Mouse (Mus musculus) cerebellum, adult 2 months (tissue): ENCODE data around the gene Exoc3l2. TPM values are rescaled to one million over a fixed set of nuclear protein-coding genes. Genes with fewer than 3 reads are reported as not detected.
A peak's percentile ranks its signal among the peaks of the same experiment; 100 is the strongest.

Experiments
- DNase-seq, 2 experiments: peaks; one replicate each; pipeline ENCODE4 v3.0.0; 2021
- H3K27ac ChIP-seq: fragments of 200-500 bp; 2 replicates; pipeline ENCODE4 v1.5.1; 2012; ENCODE audit warnings: low read length, control low read depth, inconsistent platforms; ENCODE audit not compliant: insufficient read depth
- H3K27me3 ChIP-seq: fragments of 200-500 bp; 2 replicates; pipeline ENCODE4 v1.6.1; 2012; ENCODE audit warnings: inconsistent platforms, mild to moderate bottlenecking, low read length, moderate library complexity; ENCODE audit not compliant: control insufficient read depth, insufficient read depth
- H3K4me1 ChIP-seq: fragments of 200-500 bp; 2 replicates; pipeline ENCODE4 v1.6.1; 2011; ENCODE audit warnings: low read length; ENCODE audit not compliant: control insufficient read depth, insufficient read depth
- H3K4me3 ChIP-seq: fragments of 200-500 bp; replicated peaks from 2 replicates; pipeline ENCODE3; 2011; ENCODE audit warnings: mild to moderate bottlenecking, low read depth, low read length, control low read depth; ENCODE audit not compliant: insufficient read depth
- CTCF ChIP-seq: fragments of 200-500 bp; IDR thresholded peaks from 2 replicates; pipeline ENCODE4 v1.5.1; 2011; ENCODE audit warnings: low read depth, mild to moderate bottlenecking, control low read depth, low read length, moderate library complexity, borderline replicate concordance; ENCODE audit not compliant: insufficient read depth
- POLR2A ChIP-seq: fragments of 200-500 bp; IDR thresholded peaks from 2 replicates; pipeline ENCODE4 v1.6.1; 2011; ENCODE audit warnings: low read length, control low read depth, borderline replicate concordance; ENCODE audit not compliant: insufficient read depth
- WGBS: fragments of 180-500 bp; shearing (Covaris S2); methylation state at CpG from one replicate; pipeline ENCODE4 v1.1.7; 2018; 5-methylcytosine and 5-hydroxymethylcytosine counted together
- polyA plus RNA-seq: library from polyadenylated mRNA; depleted of rRNA; stranded (reverse); fragments of >200 nt; gene quantifications from 2 replicates; pipeline ENCODE4 v1.2.3, GENCODE M21; 2012

The Exoc3l2 gene
- polyA plus RNA-seq, 1 experiment, result 0.21 TPM

DNA sequence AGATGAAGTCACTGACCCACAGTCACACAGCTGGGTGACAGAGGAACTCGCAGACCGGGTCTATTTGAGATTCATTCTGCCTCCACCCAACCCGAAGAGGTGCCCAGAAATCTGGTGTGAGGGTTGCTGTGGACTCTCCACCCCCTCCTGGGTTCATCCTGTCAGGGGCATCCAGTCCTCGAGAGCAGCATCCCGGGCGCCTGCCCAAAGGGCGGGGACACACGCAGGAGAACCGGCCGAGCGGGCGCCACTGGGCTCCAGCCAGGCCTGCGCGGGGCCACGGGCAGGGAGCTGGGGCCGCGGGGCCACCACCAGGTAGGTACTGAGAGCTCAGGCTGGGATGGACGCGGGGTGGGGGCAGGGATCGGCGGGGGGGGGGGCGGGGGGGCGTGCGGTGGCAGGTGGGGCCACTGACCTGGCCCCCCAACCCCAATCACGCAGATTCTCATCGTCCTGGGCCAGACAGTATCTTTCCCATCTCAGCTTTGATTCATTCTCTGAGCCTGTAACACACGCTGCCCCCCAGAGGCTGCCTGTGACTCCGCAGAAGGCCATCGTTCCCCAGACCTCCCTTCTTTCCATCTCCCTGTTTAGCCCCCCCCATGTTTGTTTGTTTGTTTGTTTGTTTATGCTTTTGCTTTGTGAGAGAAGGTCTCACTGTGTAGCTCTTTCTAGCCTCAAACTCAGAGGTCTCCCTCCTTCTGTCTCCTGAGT, 54.7 kb downstream of the Exoc3l2 start, which contains the start of gene Nkpd1:
TSS of gene Nkpd1 (plus strand) at position 187 of the 714 bp plus-strand sequence.
- TF ChIP-seq CTCF (peak; percentile 63), POLR2A (no peak)
- under 1% methylated on average over 23 of the region's 29 CpGs for WGBS
- H3K27ac ChIP-seq, result no peak within 1 kb of the TSS
- H3K27me3 ChIP-seq, result no peaks in the 10 kb centered on the region
- H3K4me3 ChIP-seq, result peak within 1 kb of the TSS; percentile 33
- peak; percentile 60 to 62 for DNase-seq
- peaks cover 6% of the 10 kb centered on the region for H3K4me1 ChIP-seq

DNA sequence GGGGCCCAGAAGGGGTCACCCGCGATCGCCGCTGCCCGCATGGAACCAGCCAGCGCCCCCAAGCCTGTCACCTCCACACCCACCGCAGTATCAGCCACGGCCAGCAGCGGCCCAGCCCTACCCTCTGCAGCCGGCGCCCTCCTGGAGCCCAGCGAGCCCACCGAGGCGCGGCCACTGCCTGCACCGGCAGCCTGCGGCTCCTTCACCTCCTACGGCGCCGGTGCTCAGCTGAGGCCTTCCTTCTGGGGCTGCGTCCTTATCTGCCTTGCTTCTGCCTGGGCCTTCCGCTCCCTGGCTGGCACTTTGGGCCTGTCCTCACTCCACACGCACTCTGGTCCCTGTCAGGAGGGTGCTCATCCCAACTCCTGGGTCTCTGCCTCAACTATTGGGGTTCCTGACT, 56.9 kb downstream of the Exoc3l2 start:
- H3K27me3 ChIP-seq, result peaks cover 3% of the 10 kb centered on the region; the same call in 1 of the 2 replicates
- no peak for TF ChIP-seq POLR2A
- WGBS, result 16% methylated on average over 23 of the region's 23 CpGs

DNA sequence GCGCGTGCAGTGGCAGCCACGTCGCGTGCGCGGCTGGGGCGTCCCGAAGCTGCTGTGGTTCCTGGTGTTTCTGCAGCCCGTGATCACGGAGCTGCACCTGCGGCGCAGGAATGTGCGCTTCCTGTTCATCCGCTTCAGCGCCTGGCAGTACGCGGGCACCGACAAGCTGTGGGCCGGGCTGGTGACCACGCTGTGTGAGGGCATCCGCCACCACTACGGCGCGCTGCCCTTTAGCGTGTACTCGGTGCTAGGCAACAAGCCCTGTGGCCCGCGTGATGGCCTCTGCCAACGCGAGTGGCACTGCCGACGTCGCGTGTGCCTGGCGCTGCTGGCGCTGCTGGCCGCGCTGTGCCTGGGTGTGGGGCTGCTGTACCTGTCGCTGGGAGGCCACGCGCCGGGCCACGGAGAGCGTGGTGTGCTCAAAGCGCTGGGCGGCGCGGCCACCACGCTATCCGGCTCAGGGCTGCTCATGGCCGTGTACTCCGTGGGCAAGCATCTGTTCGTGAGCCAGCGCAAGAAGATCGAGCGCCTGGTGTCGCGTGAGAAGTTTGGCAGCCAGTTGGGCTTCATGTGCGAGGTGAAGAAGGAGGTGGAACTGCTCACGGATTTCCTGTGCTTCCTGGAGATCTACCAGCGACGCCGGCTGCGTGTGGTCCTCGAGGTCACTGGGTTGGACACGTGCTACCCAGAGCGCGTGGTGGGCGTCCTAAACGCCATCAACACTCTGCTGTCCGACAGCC, 60.1 kb downstream of the Exoc3l2 start:
- WGBS, result 3% methylated on average over 72 of the region's 72 CpGs
- Histone ChIP-seq H3K27me3 (peaks cover 3% of the 10 kb centered on the region; the same call in 1 of the 2 replicates), H3K27ac (no peak overlapping the region), H3K4me3 (no peak overlapping the region), H3K4me1 (peaks cover 15% of the 10 kb centered on the region)
- DNase-seq, result no peak
- TF ChIP-seq POLR2A (no peak), CTCF (no peak)

More for the DNA sequence above, 56.9 kb downstream of the Exoc3l2 start:
- DNase-seq, result no peak
- peaks cover 21% of the 10 kb centered on the region for H3K4me1 ChIP-seq
- H3K27ac ChIP-seq, result no peak overlapping the region
- H3K4me3 ChIP-seq, result no peak overlapping the region

DNA sequence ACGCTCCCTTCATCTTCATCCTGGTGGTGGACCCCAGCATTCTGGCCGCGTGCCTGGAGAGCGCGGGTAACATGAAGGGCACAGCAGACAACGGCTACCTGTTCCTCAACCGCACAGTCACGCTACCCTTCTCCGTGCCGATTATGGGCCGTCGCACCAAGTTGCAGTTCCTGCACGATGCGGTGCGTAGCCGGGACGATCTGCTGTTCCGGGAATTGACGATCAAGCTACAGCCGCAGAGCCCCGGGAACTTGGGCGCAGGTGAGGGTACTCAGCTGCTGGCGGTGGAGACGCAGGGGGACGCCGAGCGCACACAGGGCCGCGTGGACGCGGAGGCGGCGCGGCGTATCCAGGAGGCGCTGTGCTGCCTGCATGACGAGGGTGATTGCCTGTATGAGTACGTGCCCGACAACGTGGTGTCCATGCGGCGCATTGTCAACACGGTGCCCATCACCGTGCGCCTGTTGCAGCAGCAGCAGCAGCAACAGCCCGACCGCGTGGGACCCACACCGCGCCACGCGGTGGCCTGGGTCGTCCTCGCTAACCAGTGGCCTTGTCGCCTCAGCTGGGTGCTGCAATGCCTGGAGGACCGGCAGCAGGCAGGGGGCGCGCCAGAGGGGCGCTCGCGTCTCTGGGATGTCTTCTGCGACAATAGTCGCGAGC, 60.8 kb downstream of the Exoc3l2 start:
- DNase-seq, result peak in 1 of 2 experiments; percentile 44
- Histone ChIP-seq H3K4me1 (peaks cover 15% of the 10 kb centered on the region), H3K4me3 (no peak overlapping the region), H3K27ac (no peak overlapping the region), H3K27me3 (peaks cover 3% of the 10 kb centered on the region; the same call in 1 of the 2 replicates)
- TF ChIP-seq CTCF (peak; percentile 16; the same call in 1 of the 2 replicates), POLR2A (no peak)
- WGBS, result under 1% methylated on average over 64 of the region's 64 CpGs

DNA sequence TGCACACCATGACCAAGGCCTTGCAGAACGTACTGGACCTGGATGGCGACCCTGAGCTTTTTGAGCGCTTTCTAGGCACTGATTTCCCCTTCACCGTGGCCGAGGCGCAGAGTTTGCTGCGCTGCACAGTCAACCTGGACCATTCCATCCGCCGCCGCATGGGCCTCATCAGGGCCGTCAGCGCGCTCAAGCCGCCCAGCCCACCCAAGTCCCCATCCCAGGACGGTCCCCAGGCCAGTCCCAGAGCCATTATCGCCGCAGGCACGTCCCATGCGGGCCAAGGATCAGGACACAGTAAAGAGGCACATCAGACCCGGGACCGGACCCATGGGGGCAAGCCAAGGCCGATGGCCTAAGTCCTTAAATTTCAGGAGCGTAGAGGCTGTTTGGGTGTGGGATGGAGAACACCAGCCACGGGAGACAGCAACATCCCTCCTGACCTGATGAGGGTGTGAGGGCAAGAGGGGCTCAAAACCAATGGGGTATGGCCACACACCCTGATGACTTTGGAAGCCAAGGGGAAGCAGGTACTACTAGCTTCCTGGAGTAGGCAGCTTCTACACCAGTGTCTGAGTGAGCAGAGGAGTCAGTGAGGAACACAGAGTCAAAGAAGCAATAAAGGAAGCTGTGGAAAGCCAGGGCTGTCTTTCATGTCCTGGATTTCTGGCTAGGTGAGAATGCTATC, 61.4 kb downstream of the Exoc3l2 start:
- TF ChIP-seq POLR2A, result no peak
- TF ChIP-seq CTCF, result no peak
- Histone ChIP-seq H3K27ac (no peak overlapping the region), H3K4me3 (no peak overlapping the region), H3K27me3 (peaks cover 3% of the 10 kb centered on the region; the same call in 1 of the 2 replicates), H3K4me1 (peaks cover 15% of the 10 kb centered on the region)
- DNase-seq, result no peak
- WGBS, result 15% methylated on average over 24 of the region's 24 CpGs

DNA sequence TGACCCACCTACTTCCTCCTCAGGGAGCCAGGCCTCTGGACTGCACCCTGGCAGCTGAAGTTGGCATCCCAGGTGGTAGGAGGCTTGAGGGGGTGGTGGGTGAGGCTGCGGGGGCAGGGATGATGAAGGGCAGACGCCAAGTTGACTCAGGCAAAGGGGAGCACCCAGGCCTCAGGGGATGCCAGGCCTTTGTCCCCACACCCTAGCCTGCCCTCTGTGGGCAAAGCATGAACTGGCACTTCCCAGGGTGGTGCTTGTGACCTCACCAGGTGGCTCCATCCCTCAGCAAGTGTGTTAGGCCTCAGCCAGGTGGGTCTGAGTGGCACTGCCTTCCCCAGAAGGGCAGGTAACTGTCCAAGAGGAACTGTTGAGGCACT, 62.0 kb downstream of the Exoc3l2 start:
- H3K27me3 ChIP-seq, result peaks cover 3% of the 10 kb centered on the region; the same call in 1 of the 2 replicates

DNA sequence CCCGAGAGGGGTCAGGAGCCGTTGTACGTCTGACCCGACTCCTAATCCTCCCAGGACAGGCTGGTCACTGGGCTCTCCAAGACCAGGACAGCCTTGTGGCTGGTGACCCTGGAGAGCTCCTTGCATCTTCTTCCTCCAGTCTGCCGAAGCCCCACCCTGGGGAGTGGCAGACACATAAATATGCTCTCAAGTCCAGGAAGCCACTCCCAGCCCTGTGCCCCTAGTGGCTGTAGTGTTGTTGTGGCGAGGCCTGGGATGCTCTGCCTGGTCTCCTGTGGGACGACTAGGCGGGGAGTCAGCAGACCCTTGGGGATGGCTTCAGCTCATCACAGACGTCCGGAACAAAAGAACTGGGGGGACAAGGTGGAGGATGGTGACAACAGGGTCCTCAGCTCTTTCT, 67.9 kb downstream of the Exoc3l2 start:
- Histone ChIP-seq H3K27ac (no peak overlapping the region), H3K4me1 (peaks cover 10% of the 10 kb centered on the region), H3K4me3 (no peak overlapping the region), H3K27me3 (no peaks in the 10 kb centered on the region)
- DNase-seq, result no peak
- no peak for TF ChIP-seq POLR2A
- no peak for TF ChIP-seq CTCF
- 74% methylated on average over 10 of the region's 10 CpGs for WGBS

More for the DNA sequence above, 62.0 kb downstream of the Exoc3l2 start:
- H3K4me3 ChIP-seq, result no peak overlapping the region
- peaks cover 15% of the 10 kb centered on the region for H3K4me1 ChIP-seq
- 50% methylated on average over 2 of the region's 2 CpGs for WGBS
- no peak overlapping the region for H3K27ac ChIP-seq
- no peak for TF ChIP-seq POLR2A
- TF ChIP-seq CTCF, result no peak
- DNase-seq, result no peak
